Mouse (Mus musculus) E14TG2a.4 (cell line): ENCODE measurements around the gene Ankrd54.

Experiments used
- CTCF ChIP-seq: conservative IDR thresholded peaks from 2 replicates; pipeline ENCODE4 v1.5.1; 2014; ENCODE audit warnings: low read length
- POU5F1 ChIP-seq: IDR thresholded peaks from 2 replicates; pipeline ENCODE4 v1.6.1; 2014; ENCODE audit warnings: low read length, borderline replicate concordance

GRCm38 (mm10) chr15:79100391-79100790, 37.7 kb upstream of the Ankrd54 start:
- TF ChIP-seq CTCF (no peak), POU5F1 (no peak)
